In genomic region chr17:34603375-34604060, GRCm38 (mm10) we compare ENCODE assay signal across 1 mouse cellular context.
TF ChIP-seq lines count a peak whose summit lies in the region.

Gene Rnf5 (minus strand): TSS chr17:34603690.

TF ChIP-seq in CH12.LX, 34 proteins besides CTCF, POLR2A, EP300 and RAD21 (continued from another document):
- TF ChIP-seq PAX5 (IDR thresholded peaks at IDR 0.05; ENCODE audit: low read length) (no peak), BHLHE40 (IDR thresholded peaks at IDR 0.05; ENCODE audit: low read depth, low read length) (peak; percentile 62), HCFC1 (IDR thresholded peaks at IDR 0.05; ENCODE audit: low read depth, low read length) (peak; percentile 79), POLR2AphosphoS2 (IDR thresholded peaks at IDR 0.05; ENCODE audit: low read depth, low read length) (no peak), USF1 (IDR thresholded peaks at IDR 0.05; ENCODE audit: low read depth, low read length) (no peak), ELF1 (IDR thresholded peaks at IDR 0.05; ENCODE audit: low read depth, low read length) (peak; percentile 88), ETS1 (conservative IDR thresholded peaks at IDR 0.05; ENCODE audit: low read depth, low read length) (no peak), KAT2A (IDR thresholded peaks at IDR 0.05; ENCODE audit: insufficient replicate concordance, low read length) (peak; percentile 79; the same call in 1 of the 2 replicates), TBP (conservative IDR thresholded peaks at IDR 0.05; ENCODE audit: low read depth, low read length) (peak; percentile 46), ZKSCAN1 (IDR thresholded peaks at IDR 0.05; ENCODE audit: borderline replicate concordance, low read depth, low read length) (no peak)
